Mouse (Mus musculus) intestine, embryonic 15.5 days (tissue): ENCODE data around the gene Zswim7. TPM values are rescaled to one million over a fixed set of nuclear protein-coding genes. Genes with fewer than 3 reads are reported as not detected.

Experiments
- polyA plus RNA-seq: library from polyadenylated mRNA; unstranded; fragments of >200 nt; fragmentation: Nextera tagmentation; extraction: Ambion mirVana; gene quantifications from 2 replicates; pipeline ENCODE4 v1.2.1, GENCODE M21; 2015

The Zswim7 gene
- polyA plus RNA-seq, 1 experiment from 2014 or later: 24.5 TPM

Other genes starting within 250 kb of the Zswim7 start
- gene Adora2b, start 32.4 kb downstream of the Zswim7 start, polyA plus RNA-seq: 6.9 and 7.0 TPM in 2 replicates
- 17.8 and 19.2 TPM in 2 replicates for gene Ttc19, start 98 bp upstream of the Zswim7 start, polyA plus RNA-seq
- 11.6 and 11.8 TPM in 2 replicates for gene Pigl, start 177.1 kb upstream of the Zswim7 start, polyA plus RNA-seq
- 134 and 141 TPM in 2 replicates for gene Ncor1, start 177.2 kb upstream of the Zswim7 start, polyA plus RNA-seq